Mouse (Mus musculus): ENCODE measurements around the gene Kpna7.

- no peak for TF ChIP-seq CTCF (IDR thresholded peaks at IDR 0.05; ENCODE audit: borderline replicate concordance, insufficient read depth, low read length)
- no peak for TF ChIP-seq POLR2A (IDR thresholded peaks at IDR 0.05; ENCODE audit: low read depth, low read length)
These were observed 133.3 kb downstream of the Kpna7 start for GRCm38 (mm10) chr5:144950428-144951051.

Measured in embryonic fibroblast, embryonic 13.5 days (primary cell).